Mouse (Mus musculus): ENCODE measurements around the gene Krt13. TPM values are rescaled to one million over a fixed set of nuclear protein-coding genes. Genes with fewer than 3 reads are reported as not detected.

Krt13 gene
- total and polyA plus RNA-seq, 3 experiments, result not detected

GRCm38 (mm10) chr11:100100391-100100790 is 21.0 kb downstream of the Krt13 start:
- no peaks in the 10 kb centered on the region for H3K79me2 ChIP-seq (replicated peaks; ENCODE audit: control insufficient read depth, extremely low read depth, insufficient read depth, poor library complexity, severe bottlenecking)
- no peaks in the 10 kb centered on the region for H3K4me1 ChIP-seq (ENCODE audit: control insufficient read depth in 1 of 2, insufficient read depth in 2 of 2)
- H3K4me3 ChIP-seq (replicated peaks in 1 of 3; ENCODE audit: low read depth in 2 of 3, low read length in 2 of 3, poor library complexity in 1 of 3), result no peak overlapping the region
- no peaks in the 10 kb centered on the region for H3K36me3 ChIP-seq (replicated peaks in 1 of 2; ENCODE audit: control insufficient read depth in 1 of 2, insufficient read depth in 1 of 2, low read length in 1 of 2)
- in situ Hi-C loops (cut with MboI; ENCODE audit: low pct_ligation_motif_present, low pct_unique_long_range_greater_than_20kb, low sequenced_read_pairs), result no loop called here
- no peak overlapping the region for H3K9ac ChIP-seq (ENCODE audit: insufficient read depth, low read depth)
- no peaks in the 10 kb centered on the region for H3K9me3 ChIP-seq (replicated peaks; ENCODE audit: low read length)
- no peak for DNase-seq (ENCODE audit: extremely low read depth)
- no peak overlapping the region for H3K4me2 ChIP-seq (ENCODE audit: insufficient read depth, low read depth, poor library complexity, severe bottlenecking)
- no peak overlapping the region for H3K27ac ChIP-seq (ENCODE audit: insufficient read depth, low read depth)
- no peak for TF ChIP-seq ZC3H11A (IDR thresholded peaks at IDR 0.05; ENCODE audit: low read depth, low read length)
- no peak for TF ChIP-seq MYC (IDR thresholded peaks at IDR 0.05; ENCODE audit: low read depth, low read length)
- dilution Hi-C loops (cut with MboI; ENCODE audit: extremely low pct_ligation_motif_present, extremely low pct_unique_long_range_greater_than_20kb, low sequenced_read_pairs), result no loop called here
- peaks cover 98% of the 10 kb centered on the region for H3K27me3 ChIP-seq (replicated peaks)

DNA sequence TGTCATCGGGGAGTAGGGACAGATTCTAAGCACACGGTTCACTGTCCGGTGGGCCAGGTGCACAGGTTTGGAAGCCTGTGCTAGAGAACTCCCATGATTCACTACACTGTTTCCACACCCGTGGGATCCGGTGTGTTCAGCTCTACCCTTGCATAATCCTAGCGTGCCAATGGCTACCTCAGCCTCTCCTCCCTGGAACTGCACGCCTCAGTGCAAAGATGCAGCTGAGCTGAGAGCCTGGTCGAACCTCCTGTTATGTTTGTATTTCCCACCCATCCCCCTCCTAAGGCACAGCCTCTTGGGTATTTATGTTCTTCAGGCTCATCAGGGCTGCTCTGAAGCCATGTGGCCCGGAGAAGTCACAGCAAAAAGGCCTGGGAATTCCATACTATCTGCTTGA is 23.5 kb downstream of the Krt13 start:
- dilution Hi-C loops (cut with MboI; ENCODE audit: extremely low pct_ligation_motif_present, extremely low pct_unique_long_range_greater_than_20kb, low sequenced_read_pairs) (no loop called here), in situ Hi-C loops (cut with MboI; ENCODE audit: low pct_ligation_motif_present, low pct_unique_long_range_greater_than_20kb, low sequenced_read_pairs) (no loop called here)
- H3K9me3 ChIP-seq (replicated peaks; ENCODE audit: low read length), result no peaks in the 10 kb centered on the region
- no peaks in the 10 kb centered on the region for H3K79me2 ChIP-seq (replicated peaks; ENCODE audit: control insufficient read depth, extremely low read depth, insufficient read depth, poor library complexity, severe bottlenecking)
- peaks cover 97% of the 10 kb centered on the region for H3K27me3 ChIP-seq (replicated peaks)
- no peak for DNase-seq (ENCODE audit: extremely low read depth)
- no peak overlapping the region for H3K4me3 ChIP-seq (replicated peaks in 1 of 3; ENCODE audit: low read depth in 2 of 3, low read length in 2 of 3, poor library complexity in 1 of 3)
- H3K27ac ChIP-seq (ENCODE audit: insufficient read depth, low read depth), result no peak overlapping the region
- TF ChIP-seq MXI1 (IDR thresholded peaks at IDR 0.05; ENCODE audit: low read depth, low read length) (no peak), CTCF (conservative IDR thresholded peaks at IDR 0.05 in 1 of 2, IDR thresholded peaks at IDR 0.05 in 1 of 2; ENCODE audit: low read depth in 2 of 2, low read length in 2 of 2) (no peak), GABPA (IDR thresholded peaks at IDR 0.05; ENCODE audit: insufficient replicate concordance, low read depth, low read length) (no peak), NELFE (IDR thresholded peaks at IDR 0.05; ENCODE audit: low read depth, low read length) (no peak), NRF1 (IDR thresholded peaks at IDR 0.05; ENCODE audit: low read depth, low read length) (no peak), TCF12 (IDR thresholded peaks at IDR 0.05; ENCODE audit: low read depth, low read length) (no peak), KAT2A (IDR thresholded peaks at IDR 0.05; ENCODE audit: insufficient replicate concordance, low read length) (no peak), CHD1 (IDR thresholded peaks at IDR 0.05; ENCODE audit: low read depth, low read length) (no peak), JUND (conservative IDR thresholded peaks at IDR 0.05; ENCODE audit: low read depth, low read length) (no peak), PAX5 (IDR thresholded peaks at IDR 0.05; ENCODE audit: low read length) (no peak), E2F4 (IDR thresholded peaks at IDR 0.05; ENCODE audit: insufficient replicate concordance, low read depth, low read length) (no peak), USF2 (conservative IDR thresholded peaks at IDR 0.05; ENCODE audit: low read depth, low read length) (no peak), IRF4 (IDR thresholded peaks at IDR 0.05; ENCODE audit: low read depth, low read length) (no peak), MYC (IDR thresholded peaks at IDR 0.05; ENCODE audit: low read depth, low read length) (no peak), ZKSCAN1 (IDR thresholded peaks at IDR 0.05; ENCODE audit: borderline replicate concordance, low read depth, low read length) (no peak), ZNF384 (IDR thresholded peaks at IDR 0.05; ENCODE audit: low read depth, low read length) (no peak), SIN3A (IDR thresholded peaks at IDR 0.05; ENCODE audit: low read length) (no peak), MAFK (IDR thresholded peaks at IDR 0.05; ENCODE audit: insufficient replicate concordance, low read length) (no peak), ETS1 (conservative IDR thresholded peaks at IDR 0.05; ENCODE audit: low read depth, low read length) (no peak)
- H3K36me3 ChIP-seq (replicated peaks in 1 of 2; ENCODE audit: control insufficient read depth in 1 of 2, insufficient read depth in 1 of 2, low read length in 1 of 2), result no peaks in the 10 kb centered on the region
- no peaks in the 10 kb centered on the region for H3K4me1 ChIP-seq (ENCODE audit: control insufficient read depth in 1 of 2, insufficient read depth in 2 of 2)
- no peak overlapping the region for H3K9ac ChIP-seq (ENCODE audit: insufficient read depth, low read depth)
- no peak overlapping the region for H3K4me2 ChIP-seq (ENCODE audit: insufficient read depth, low read depth, poor library complexity, severe bottlenecking)
